Mouse (Mus musculus): ENCODE data around the gene Cxcl10. TPM values are rescaled to one million over a fixed set of nuclear protein-coding genes. Genes with fewer than 3 reads are reported as not detected.

Gene Cxcl10
- total RNA-seq, 1 experiment = 3.3 TPM

DNA sequence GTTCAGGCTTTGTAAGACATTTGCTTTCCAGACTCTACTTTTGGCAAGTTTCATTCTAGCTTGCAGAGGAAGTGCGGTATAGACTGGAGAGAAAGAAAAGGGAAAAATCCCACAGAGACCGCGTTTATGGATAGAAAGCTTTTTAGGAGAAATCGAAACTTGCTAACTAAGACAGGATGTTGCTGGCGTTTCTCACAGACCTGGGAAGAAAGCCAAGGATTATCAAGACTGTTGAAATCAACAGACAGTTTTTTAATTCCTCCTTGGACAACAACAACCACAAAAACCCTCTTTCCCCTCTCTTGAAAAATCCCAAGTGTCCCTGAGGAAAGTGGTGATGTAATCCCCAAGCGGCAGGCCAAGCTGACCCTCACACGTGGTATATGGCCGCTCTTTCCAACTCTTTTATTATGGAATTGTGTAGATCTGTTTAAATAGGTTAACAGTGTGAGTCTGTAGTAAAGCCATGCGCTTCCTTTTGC, 16.3 kb downstream of the Cxcl10 start:
- in situ Hi-C loops (cut with MboI; ENCODE audit: low sequenced_read_pairs in 2 of 2, unreplicated experiment in 2 of 2) = no loop called here
- Histone ChIP-seq H3K4me3 (ENCODE audit: insufficient read depth in 1 of 2, low read depth in 1 of 2, low read length in 2 of 2, poor library complexity in 1 of 2, severe bottlenecking in 1 of 2) (no peak overlapping the region), H3K9ac (ENCODE audit: insufficient read depth, low read depth, low read length, poor library complexity, severe bottlenecking) (no peak overlapping the region), H3K27ac (ENCODE audit: insufficient read depth, low read depth, low read length, poor library complexity, severe bottlenecking) (no peak overlapping the region), H3K36me3 (ENCODE audit: control insufficient read depth, insufficient read depth, low read length, poor library complexity, severe bottlenecking) (no peaks in the 10 kb centered on the region), H3K9me3 (ENCODE audit: control insufficient read depth, insufficient read depth, low read depth, low read length) (no peaks in the 10 kb centered on the region), H3K4me1 (ENCODE audit: control insufficient read depth in 2 of 2, insufficient read depth in 2 of 2, low read length in 2 of 2, poor library complexity in 1 of 2) (peaks cover 0 to 2% of the 10 kb centered on the region in 2 experiments; a peak in 1 of 4 replicates)
- DNase-seq (ENCODE audit: low read depth, low spot score) = no peak
- no peak for TF ChIP-seq MAFK (IDR thresholded peaks at IDR 0.05; ENCODE audit: insufficient read depth, low read depth, low read length)
- no peak for TF ChIP-seq CHD2 (IDR thresholded peaks at IDR 0.05; ENCODE audit: low read depth, low read length)
- TF ChIP-seq ZC3H11A (IDR thresholded peaks at IDR 0.05; ENCODE audit: borderline replicate concordance, low read depth, low read length) = no peak
- TF ChIP-seq HCFC1 (IDR thresholded peaks at IDR 0.05; ENCODE audit: borderline replicate concordance, insufficient read depth, low read length) = no peak
- TF ChIP-seq ZNF384 (IDR thresholded peaks at IDR 0.05; ENCODE audit: low read depth, low read length) = no peak

DNA sequence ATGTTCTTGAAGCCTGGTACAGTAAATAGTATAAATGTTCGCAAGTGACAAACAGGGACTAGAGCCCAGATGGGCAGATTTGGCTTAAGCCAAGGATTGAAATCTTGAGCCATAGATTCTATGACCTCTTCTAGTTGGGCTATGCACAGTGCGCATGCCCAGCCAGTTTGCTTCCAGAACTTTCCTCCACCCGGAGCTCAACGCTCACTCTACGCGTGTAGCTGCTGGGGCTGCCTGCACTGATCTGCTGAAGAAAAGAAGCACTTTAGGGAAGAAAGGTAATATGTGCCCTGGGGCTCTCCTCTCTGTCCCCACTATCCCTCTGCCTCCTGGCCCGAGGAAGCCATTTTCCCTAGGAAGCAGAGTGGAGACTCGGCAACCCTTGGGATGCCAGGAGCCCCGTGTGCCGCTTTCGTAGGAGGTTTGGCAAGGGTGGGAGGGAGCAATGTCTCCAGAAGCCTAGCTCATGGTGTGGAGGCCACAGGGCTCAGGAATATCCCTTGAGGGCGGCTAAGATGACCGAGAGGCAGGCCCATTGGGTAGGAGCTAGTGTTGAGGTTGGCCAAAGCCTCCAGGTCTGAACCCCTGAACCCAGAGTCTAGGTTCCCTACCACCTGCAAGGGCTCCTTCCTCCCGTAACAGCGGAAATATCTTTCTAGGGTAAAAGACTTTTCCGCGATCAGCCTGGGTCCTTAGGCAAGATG, 16.9 kb downstream of the Cxcl10 start, which contains the start of gene Art3:
Gene Art3, plus strand, starts transcription at position 193 of the 704 bp plus-strand sequence.
- peaks cover 0 to 2% of the 10 kb centered on the region in 2 experiments; a peak in 1 of 4 replicates for H3K4me1 ChIP-seq (ENCODE audit: control insufficient read depth in 2 of 2, insufficient read depth in 2 of 2, low read length in 2 of 2, poor library complexity in 1 of 2)
- no peaks in the 10 kb centered on the region for H3K36me3 ChIP-seq (ENCODE audit: control insufficient read depth, insufficient read depth, low read length, poor library complexity, severe bottlenecking)
- no peaks in the 10 kb centered on the region for H3K9me3 ChIP-seq (ENCODE audit: control insufficient read depth, insufficient read depth, low read depth, low read length)
- no peak within 1 kb of the TSS for H3K27ac ChIP-seq (ENCODE audit: insufficient read depth, low read depth, low read length, poor library complexity, severe bottlenecking)
- no peak within 1 kb of the TSS for H3K4me3 ChIP-seq (ENCODE audit: insufficient read depth in 1 of 2, low read depth in 1 of 2, low read length in 2 of 2, poor library complexity in 1 of 2, severe bottlenecking in 1 of 2)
- H3K9ac ChIP-seq (ENCODE audit: insufficient read depth, low read depth, low read length, poor library complexity, severe bottlenecking) = no peak within 1 kb of the TSS
- no peak for DNase-seq (ENCODE audit: low read depth, low spot score)
- in situ Hi-C loops (cut with MboI; ENCODE audit: low sequenced_read_pairs in 2 of 2, unreplicated experiment in 2 of 2) = no loop called here
- no peak for TF ChIP-seq CHD2 (IDR thresholded peaks at IDR 0.05; ENCODE audit: low read depth, low read length)
- no peak for TF ChIP-seq HCFC1 (IDR thresholded peaks at IDR 0.05; ENCODE audit: borderline replicate concordance, insufficient read depth, low read length)

GRCm38 (mm10) chr5:92331122-92331521, 17.6 kb downstream of the Cxcl10 start:
- TF ChIP-seq CHD2 (IDR thresholded peaks at IDR 0.05; ENCODE audit: low read depth, low read length) (no peak), ZNF384 (IDR thresholded peaks at IDR 0.05; ENCODE audit: low read depth, low read length) (no peak), MAFK (IDR thresholded peaks at IDR 0.05; ENCODE audit: insufficient read depth, low read depth, low read length) (no peak), HCFC1 (IDR thresholded peaks at IDR 0.05; ENCODE audit: borderline replicate concordance, insufficient read depth, low read length) (no peak), ZC3H11A (IDR thresholded peaks at IDR 0.05; ENCODE audit: borderline replicate concordance, low read depth, low read length) (no peak)
- in situ Hi-C loops (cut with MboI; ENCODE audit: low sequenced_read_pairs in 2 of 2, unreplicated experiment in 2 of 2) = no loop called here
- Histone ChIP-seq H3K9ac (ENCODE audit: insufficient read depth, low read depth, low read length, poor library complexity, severe bottlenecking) (no peak overlapping the region), H3K27ac (ENCODE audit: insufficient read depth, low read depth, low read length, poor library complexity, severe bottlenecking) (no peak overlapping the region), H3K36me3 (ENCODE audit: control insufficient read depth, insufficient read depth, low read length, poor library complexity, severe bottlenecking) (no peaks in the 10 kb centered on the region), H3K9me3 (ENCODE audit: control insufficient read depth, insufficient read depth, low read depth, low read length) (no peaks in the 10 kb centered on the region), H3K4me3 (ENCODE audit: insufficient read depth in 1 of 2, low read depth in 1 of 2, low read length in 2 of 2, poor library complexity in 1 of 2, severe bottlenecking in 1 of 2) (no peak overlapping the region), H3K4me1 (ENCODE audit: control insufficient read depth in 2 of 2, insufficient read depth in 2 of 2, low read length in 2 of 2, poor library complexity in 1 of 2) (peaks cover 0 to 2% of the 10 kb centered on the region in 2 experiments; a peak in 1 of 4 replicates)
- no peak for DNase-seq (ENCODE audit: low read depth, low spot score)

GRCm38 (mm10) chr5:92327929-92328328, 20.8 kb downstream of the Cxcl10 start, which contains the start of gene Cxcl9:
Gene Cxcl9, minus strand, starts transcription at chr5:92328079.
- Histone ChIP-seq H3K36me3 (ENCODE audit: control insufficient read depth, insufficient read depth, low read length, poor library complexity, severe bottlenecking) (no peaks in the 10 kb centered on the region), H3K4me1 (ENCODE audit: control insufficient read depth in 2 of 2, insufficient read depth in 2 of 2, low read length in 2 of 2, poor library complexity in 1 of 2) (peaks cover 0 to 2% of the 10 kb centered on the region in 2 experiments; a peak in 1 of 4 replicates), H3K9ac (ENCODE audit: insufficient read depth, low read depth, low read length, poor library complexity, severe bottlenecking) (no peak within 1 kb of the TSS), H3K4me3 (ENCODE audit: insufficient read depth in 1 of 2, low read depth in 1 of 2, low read length in 2 of 2, poor library complexity in 1 of 2, severe bottlenecking in 1 of 2) (no peak within 1 kb of the TSS), H3K9me3 (ENCODE audit: control insufficient read depth, insufficient read depth, low read depth, low read length) (no peaks in the 10 kb centered on the region), H3K27ac (ENCODE audit: insufficient read depth, low read depth, low read length, poor library complexity, severe bottlenecking) (no peak within 1 kb of the TSS)
- TF ChIP-seq MAFK (IDR thresholded peaks at IDR 0.05; ENCODE audit: insufficient read depth, low read depth, low read length) (no peak), CHD2 (IDR thresholded peaks at IDR 0.05; ENCODE audit: low read depth, low read length) (no peak), HCFC1 (IDR thresholded peaks at IDR 0.05; ENCODE audit: borderline replicate concordance, insufficient read depth, low read length) (no peak), ZC3H11A (IDR thresholded peaks at IDR 0.05; ENCODE audit: borderline replicate concordance, low read depth, low read length) (no peak), ZNF384 (IDR thresholded peaks at IDR 0.05; ENCODE audit: low read depth, low read length) (no peak)
- no peak for DNase-seq (ENCODE audit: low read depth, low spot score)
- in situ Hi-C loops (cut with MboI; ENCODE audit: low sequenced_read_pairs in 2 of 2, unreplicated experiment in 2 of 2) = no loop called here
